Mouse (Mus musculus) cerebellum, adult 2 months (tissue): ENCODE measurements at regions not wholly inside any gene's neighbourhood (a gene's known extent, or its start where the extent isn't known, plus 50 kb on each side); places are given as distances from the start of the nearest gene placed in this dataset.

Source experiments
- CTCF ChIP-seq: fragments of 200-500 bp; IDR thresholded peaks from 2 replicates; pipeline ENCODE4 v1.5.1; 2011; ENCODE audit warnings: low read depth, mild to moderate bottlenecking, control low read depth, low read length, moderate library complexity, borderline replicate concordance; ENCODE audit not compliant: insufficient read depth
- POLR2A ChIP-seq: fragments of 200-500 bp; IDR thresholded peaks from 2 replicates; pipeline ENCODE4 v1.6.1; 2011; ENCODE audit warnings: low read length, control low read depth, borderline replicate concordance; ENCODE audit not compliant: insufficient read depth

DNA sequence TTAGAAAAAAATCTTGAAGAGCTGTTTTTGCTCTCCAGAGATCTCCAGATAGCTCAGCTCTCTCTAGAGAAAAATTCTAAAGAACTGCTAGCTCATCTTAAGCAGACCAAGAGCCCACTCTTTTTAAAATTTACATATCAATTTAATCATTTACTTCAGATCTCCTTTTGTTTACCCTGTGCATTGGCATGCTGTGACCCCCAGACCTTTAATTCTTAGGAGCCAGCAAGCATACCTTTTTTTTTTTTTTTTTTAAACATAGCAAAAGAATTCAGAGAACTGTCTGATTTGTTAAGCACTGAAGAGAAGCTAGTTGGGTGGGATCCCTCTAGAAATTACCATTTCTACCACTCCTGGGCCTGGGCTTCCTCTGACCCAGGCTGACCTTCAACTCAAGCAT lies 285.5 kb upstream of the Klf12 start:
- no peak for TF ChIP-seq POLR2A
- TF ChIP-seq CTCF: no peak
